Mouse (Mus musculus) CH12.LX (cell line): ENCODE results near the gene Dnal4. TPM values are rescaled to one million over a fixed set of nuclear protein-coding genes. Genes with fewer than 3 reads are reported as not detected.

Experiments used
- DNase-seq: peaks from one replicate; pipeline ENCODE4 v3.0.0-alpha.2; 2013; ENCODE audit errors: extremely low read depth
- H3K27ac ChIP-seq: 2 replicates; pipeline ENCODE4 v1.5.1; 2012; ENCODE audit warnings: low read depth, mild to moderate bottlenecking, control low read depth, moderate library complexity; ENCODE audit not compliant: insufficient read depth
- H3K27me3 ChIP-seq: replicated peaks from 2 replicates; pipeline ENCODE3; 2012; ENCODE audit warnings: inconsistent platforms
- H3K36me3 ChIP-seq, 2 experiments: replicated peaks in 1 of 2; 2 replicates each; pipeline versions ENCODE3 to v1.6.1; 2012; ENCODE audit warnings: inconsistent platforms in 1 of 2, low read length in 1 of 2, mild to moderate bottlenecking in 1 of 2, mixed read lengths in 1 of 2, moderate library complexity in 1 of 2; ENCODE audit not compliant: control insufficient read depth in 1 of 2, insufficient read depth in 1 of 2
- H3K4me1 ChIP-seq, 2 experiments: 2 replicates each; pipeline ENCODE4 v1.6.1; 2012; ENCODE audit warnings: inconsistent platforms in 1 of 2, moderate library complexity in 1 of 2; ENCODE audit not compliant: insufficient read depth in 2 of 2, control insufficient read depth in 1 of 2
- H3K4me2 ChIP-seq: 2 replicates; pipeline ENCODE4 v1.6.1; 2012; ENCODE audit warnings: low read depth, mild to moderate bottlenecking, control low read depth; ENCODE audit not compliant: poor library complexity, insufficient read depth, severe bottlenecking
- H3K4me3 ChIP-seq, 3 experiments: fragments of 150-350 bp in 1 of 3; sonication (generic) in 1 of 3; replicated peaks in 1 of 3; 2 replicates each; pipeline versions ENCODE3 to v1.5.1; 2011 to 2012; ENCODE audit warnings: low read depth in 2 of 3, low read length in 2 of 3, mild to moderate bottlenecking in 2 of 3, moderate library complexity in 2 of 3, control low read depth in 1 of 3, improper control_type of control experiment in 1 of 3, inconsistent platforms in 1 of 3, mixed read lengths in 1 of 3; ENCODE audit not compliant: poor library complexity in 1 of 3
- H3K79me2 ChIP-seq: replicated peaks from 2 replicates; pipeline ENCODE4 v1.6.1; 2012; ENCODE audit warnings: mild to moderate bottlenecking, moderate library complexity; ENCODE audit not compliant: control insufficient read depth, poor library complexity, insufficient read depth, severe bottlenecking; ENCODE audit errors: extremely low read depth
- H3K9ac ChIP-seq: 2 replicates; pipeline ENCODE4 v1.6.1; 2012; ENCODE audit warnings: low read depth, mild to moderate bottlenecking, control low read depth, moderate library complexity; ENCODE audit not compliant: insufficient read depth
- H3K9me3 ChIP-seq: replicated peaks from 2 replicates; pipeline ENCODE3; 2012; ENCODE audit warnings: low read length, inconsistent platforms, mixed read lengths
- BHLHE40 ChIP-seq: IDR thresholded peaks from 2 replicates; pipeline ENCODE4 v1.6.1; 2011; ENCODE audit warnings: mild to moderate bottlenecking, low read depth, low read length, improper control_type of control experiment
- CHD1 ChIP-seq: IDR thresholded peaks from 2 replicates; pipeline ENCODE4 v1.6.1; 2012; ENCODE audit warnings: low read depth, low read length, improper control_type of control experiment, inconsistent platforms
- CTCF ChIP-seq, 2 experiments: IDR thresholded peaks in 1 of 2; conservative IDR thresholded peaks in 1 of 2; 2 replicates each; pipeline ENCODE4 v1.5.1; 2011 to 2012; ENCODE audit warnings: low read depth in 2 of 2, low read length in 2 of 2, improper control_type of control experiment in 1 of 2, inconsistent platforms in 1 of 2, mild to moderate bottlenecking in 1 of 2, moderate library complexity in 1 of 2
- E2F4 ChIP-seq: IDR thresholded peaks from 2 replicates; pipeline ENCODE4 v1.6.1; 2011; ENCODE audit warnings: low read depth, low read length, improper control_type of control experiment; ENCODE audit not compliant: insufficient replicate concordance
- ELF1 ChIP-seq: IDR thresholded peaks from 2 replicates; pipeline ENCODE4 v1.6.1; 2014; ENCODE audit warnings: low read depth, mild to moderate bottlenecking, inconsistent platforms, low read length, improper control_type of control experiment
- GABPA ChIP-seq: IDR thresholded peaks from 2 replicates; pipeline ENCODE4 v1.6.1; 2012; ENCODE audit warnings: low read depth, low read length, improper control_type of control experiment, inconsistent platforms; ENCODE audit not compliant: insufficient replicate concordance
- IRF4 ChIP-seq: IDR thresholded peaks from 2 replicates; pipeline ENCODE4 v1.6.1; 2014; ENCODE audit warnings: low read depth, mild to moderate bottlenecking, inconsistent platforms, low read length, improper control_type of control experiment
- JUN ChIP-seq: IDR thresholded peaks from 2 replicates; pipeline ENCODE4 v1.6.1; 2011; ENCODE audit warnings: low read depth, mild to moderate bottlenecking, low read length, improper control_type of control experiment, moderate library complexity; ENCODE audit not compliant: insufficient read depth
- JUND ChIP-seq: conservative IDR thresholded peaks from 2 replicates; pipeline ENCODE4 v1.6.1; 2011; ENCODE audit warnings: low read depth, low read length, improper control_type of control experiment
- MAFK ChIP-seq: IDR thresholded peaks from 2 replicates; pipeline ENCODE4 v1.6.1; 2011; ENCODE audit warnings: low read length, improper control_type of control experiment; ENCODE audit not compliant: insufficient replicate concordance
- MAZ ChIP-seq: IDR thresholded peaks from 2 replicates; pipeline ENCODE4 v1.6.1; 2012; ENCODE audit warnings: low read depth, mild to moderate bottlenecking, inconsistent platforms, low read length, improper control_type of control experiment, moderate library complexity
- MEF2A ChIP-seq: IDR thresholded peaks from 2 replicates; pipeline ENCODE4 v1.6.1; 2014; ENCODE audit warnings: low read depth, mild to moderate bottlenecking, inconsistent platforms, low read length, improper control_type of control experiment, borderline replicate concordance
- MXI1 ChIP-seq: IDR thresholded peaks from 2 replicates; pipeline ENCODE4 v1.6.1; 2011; ENCODE audit warnings: mild to moderate bottlenecking, low read depth, low read length, improper control_type of control experiment
- MYC ChIP-seq: IDR thresholded peaks from 2 replicates; pipeline ENCODE4 v1.6.1; 2011; ENCODE audit warnings: low read depth, mild to moderate bottlenecking, improper control_type of control experiment, low read length
- NELFE ChIP-seq: IDR thresholded peaks from 2 replicates; pipeline ENCODE4 v1.6.1; 2011; ENCODE audit warnings: low read depth, low read length, improper control_type of control experiment
- NRF1 ChIP-seq: IDR thresholded peaks from 2 replicates; pipeline ENCODE4 v1.6.1; 2014; ENCODE audit warnings: low read depth, mild to moderate bottlenecking, inconsistent platforms, low read length, improper control_type of control experiment, moderate library complexity
- POLR2A ChIP-seq: IDR thresholded peaks from 2 replicates; pipeline ENCODE4 v1.6.1; 2011; ENCODE audit warnings: low read depth, mild to moderate bottlenecking, improper control_type of control experiment, low read length
- POLR2AphosphoS2 ChIP-seq: IDR thresholded peaks from 2 replicates; pipeline ENCODE4 v1.6.1; 2011; ENCODE audit warnings: low read depth, low read length, improper control_type of control experiment
- RCOR1 ChIP-seq: conservative IDR thresholded peaks from 2 replicates; pipeline ENCODE4 v1.6.1; 2012; ENCODE audit warnings: low read depth, mild to moderate bottlenecking, inconsistent platforms, low read length, improper control_type of control experiment
- SIN3A ChIP-seq: IDR thresholded peaks from 2 replicates; pipeline ENCODE4 v1.6.1; 2012; ENCODE audit warnings: low read length, improper control_type of control experiment, inconsistent platforms
- TCF12 ChIP-seq: IDR thresholded peaks from 2 replicates; pipeline ENCODE4 v1.6.1; 2014; ENCODE audit warnings: low read depth, mild to moderate bottlenecking, inconsistent platforms, low read length, improper control_type of control experiment
- USF2 ChIP-seq: conservative IDR thresholded peaks from 2 replicates; pipeline ENCODE4 v1.6.1; 2011; ENCODE audit warnings: low read depth, low read length, improper control_type of control experiment
- ZMIZ1 ChIP-seq: IDR thresholded peaks from 2 replicates; pipeline ENCODE4 v1.6.1; 2012; ENCODE audit warnings: low read depth, mild to moderate bottlenecking, inconsistent platforms, low read length, improper control_type of control experiment
- ZNF384 ChIP-seq: IDR thresholded peaks from 2 replicates; pipeline ENCODE4 v1.6.1; 2012; ENCODE audit warnings: low read depth, low read length, improper control_type of control experiment, inconsistent platforms
- dilution Hi-C: fragments of 300-500 bp; cut with MboI; formaldehyde crosslinking; loops from 2 replicates; pipeline ENCODE4 v1.14.3; 2020; ENCODE audit warnings: low sequenced_read_pairs; ENCODE audit not compliant: extremely low pct_unique_long_range_greater_than_20kb, extremely low pct_ligation_motif_present
- in situ Hi-C: fragments of 300-500 bp; cut with MboI; formaldehyde crosslinking; loops from 3 replicates; pipeline ENCODE4 v1.14.3; 2019; ENCODE audit warnings: low sequenced_read_pairs, low pct_ligation_motif_present, low pct_unique_long_range_greater_than_20kb, mixed read lengths
- polyA plus RNA-seq: library from polyadenylated mRNA; unstranded; fragments of >175 nt; gene quantifications from 2 replicates; pipeline ENCODE4 v1.2.1, GENCODE M21; 2012; ENCODE audit warnings: low read depth; ENCODE audit not compliant: insufficient read length
- total RNA-seq, 2 experiments: library from RNA; depleted of rRNA; stranded (reverse); fragments of 300-350 nt in 1 of 2; fragments of >200 nt in 1 of 2; gene quantifications; 2 replicates each; pipeline ENCODE4 v1.2.3; 2012 to 2014

Dnal4 gene
- total and polyA plus RNA-seq, 3 experiments, result 11.7 to 20.9 (median 18.5) TPM

GRCm38 (mm10) chr15:79764539-79765267 lies 12.9 kb downstream of the Dnal4 start:
- H3K27me3 ChIP-seq, result no peaks in the 10 kb centered on the region
- peaks cover 7 to 52% of the 10 kb centered on the region in 2 experiments for H3K36me3 ChIP-seq
- H3K9me3 ChIP-seq, result no peaks in the 10 kb centered on the region
- H3K4me3 ChIP-seq, result no peak overlapping the region
- DNase-seq, result no peak
- in situ Hi-C loops (no loop called here), dilution Hi-C loops (no loop called here)
- TF ChIP-seq MAFK (no peak), SIN3A (no peak), MYC (no peak), MXI1 (no peak), ZNF384 (no peak), TCF12 (no peak), CHD1 (no peak), POLR2AphosphoS2 (no peak), USF2 (no peak), GABPA (no peak), JUN (no peak), MEF2A (no peak), ELF1 (no peak), RCOR1 (no peak), POLR2A (no peak), MAZ (no peak), IRF4 (no peak), NELFE (no peak), ZMIZ1 (no peak), BHLHE40 (no peak)
- no peak overlapping the region for H3K27ac ChIP-seq
- H3K79me2 ChIP-seq, result no peaks in the 10 kb centered on the region
- no peak overlapping the region for H3K9ac ChIP-seq
- no peak overlapping the region for H3K4me2 ChIP-seq
- peaks cover 7 to 18% of the 10 kb centered on the region in 2 experiments; a peak in 3 of 4 replicates for H3K4me1 ChIP-seq

GRCm38 (mm10) chr15:79763601-79764246 lies 13.9 kb downstream of the Dnal4 start:
- TF ChIP-seq NRF1 (no peak), JUND (no peak), IRF4 (no peak), CHD1 (no peak), E2F4 (no peak), BHLHE40 (no peak), ZMIZ1 (no peak), CTCF (conservative IDR thresholded peaks at IDR 0.05 in 1 of 2, IDR thresholded peaks at IDR 0.05 in 1 of 2; ENCODE audit: low read depth in 2 of 2, low read length in 2 of 2) (no peak), MXI1 (no peak), USF2 (no peak)
- H3K9me3 ChIP-seq, result no peaks in the 10 kb centered on the region
- in situ Hi-C loops (no loop called here), dilution Hi-C loops (no loop called here)
- no peak overlapping the region for H3K27ac ChIP-seq
- H3K4me2 ChIP-seq, result no peak overlapping the region
- no peak overlapping the region for H3K4me3 ChIP-seq
- H3K79me2 ChIP-seq, result no peaks in the 10 kb centered on the region
- H3K9ac ChIP-seq, result no peak overlapping the region
- DNase-seq, result no peak
- peaks cover 7 to 52% of the 10 kb centered on the region in 2 experiments for H3K36me3 ChIP-seq
- peaks cover 7 to 14% of the 10 kb centered on the region in 2 experiments; a peak in 3 of 4 replicates for H3K4me1 ChIP-seq
- no peaks in the 10 kb centered on the region for H3K27me3 ChIP-seq
